ENCODE assay signal across 8 mouse cellular contexts in genomic region chr11:67051676-67052320, GRCm38 (mm10). TPM values are rescaled to one million over a fixed set of nuclear protein-coding genes. Genes with fewer than 3 reads are reported as not detected.
A peak's percentile ranks its signal among the peaks of the same experiment; 100 is the strongest.
DNase-seq lines count a peak whose midpoint lies in the region; ATAC-seq and TF ChIP-seq lines count a peak whose summit lies in the region.

No protein-coding gene starts in this region.

- no peak for TF ChIP-seq RAD21 in CH12.LX (IDR thresholded peaks at IDR 0.05; ENCODE audit: low read depth, low read length)

- H3K27ac ChIP-seq in cerebellum, adult 2 months (ENCODE audit: insufficient read depth, low read length): 0 out of 2 replicates have a peak overlapping the region, but pooled peaks have one; percentile 11
- H3K27ac ChIP-seq in CH12.LX (ENCODE audit: insufficient read depth, low read depth): 0 out of 2 replicates have a peak overlapping the region, but pooled peaks have one; percentile 6
- peak overlapping the region; percentile 78; the same call in 1 of the 2 replicates for H3K27ac ChIP-seq in forebrain, embryonic 13.5 days
- peak overlapping the region; percentile 71 for H3K27ac ChIP-seq in limb, embryonic 14.5 days (replicated peaks; ENCODE audit: low read depth, low read length)
- peak overlapping the region; percentile 80 for H3K27ac ChIP-seq in stomach, embryonic 15.5 days

- peak overlapping the region; percentile 61 for H3K9ac ChIP-seq in CH12.LX (ENCODE audit: insufficient read depth, low read depth)
- peak overlapping the region; percentile 90 for H3K9ac ChIP-seq in forebrain, embryonic 13.5 days
- peak overlapping the region; percentile 84 for H3K9ac ChIP-seq in limb, embryonic 14.5 days (ENCODE audit: low read depth, low read length, severe bottlenecking)
- H3K9ac ChIP-seq in stomach, embryonic 15.5 days: peak overlapping the region; percentile 62

- peaks cover 21 to 52% of the 10 kb centered on the region in 2 experiments for H3K36me3 ChIP-seq in CH12.LX (replicated peaks in 1 of 2; ENCODE audit: control insufficient read depth in 1 of 2, insufficient read depth in 1 of 2, low read length in 1 of 2)
- H3K36me3 ChIP-seq in forebrain, embryonic 13.5 days (ENCODE audit: poor library complexity, severe bottlenecking): peaks cover 28% of the 10 kb centered on the region
- peaks cover 14% of the 10 kb centered on the region for H3K36me3 ChIP-seq in limb, embryonic 14.5 days (ENCODE audit: control insufficient read depth, insufficient read depth, low read length)
- peaks cover 9% of the 10 kb centered on the region; the same call in 1 of the 2 replicates for H3K36me3 ChIP-seq in stomach, embryonic 15.5 days

- intact Hi-C loops in gastrocnemius, postnatal 14 days (cut with DNase I; ENCODE audit: low total_unique reads): no loop called here

- H3K27me3 ChIP-seq in cerebellum, adult 2 months (ENCODE audit: control insufficient read depth, insufficient read depth, low read length): no peaks in the 10 kb centered on the region
- H3K27me3 ChIP-seq in CH12.LX (replicated peaks): no peaks in the 10 kb centered on the region
- H3K27me3 ChIP-seq in forebrain, embryonic 13.5 days: no peaks in the 10 kb centered on the region
- no peaks in the 10 kb centered on the region for H3K27me3 ChIP-seq in limb, embryonic 14.5 days (ENCODE audit: control insufficient read depth, insufficient read depth, low read length)
- no peaks in the 10 kb centered on the region for H3K27me3 ChIP-seq in stomach, embryonic 15.5 days (replicated peaks)

- no peaks in the 10 kb centered on the region for H3K9me3 ChIP-seq in CH12.LX (replicated peaks; ENCODE audit: low read length)
- no peaks in the 10 kb centered on the region for H3K9me3 ChIP-seq in forebrain, embryonic 13.5 days (replicated peaks)
- H3K9me3 ChIP-seq in limb, embryonic 14.5 days (ENCODE audit: control insufficient read depth, low read length): no peaks in the 10 kb centered on the region
- no peaks in the 10 kb centered on the region for H3K9me3 ChIP-seq in stomach, embryonic 15.5 days

- no peaks in the 10 kb centered on the region for H3K4me1 ChIP-seq in cerebellum, adult 2 months (ENCODE audit: control insufficient read depth, insufficient read depth, low read length)
- H3K4me1 ChIP-seq in CH12.LX (ENCODE audit: control insufficient read depth in 1 of 2, insufficient read depth in 2 of 2): peaks cover 5 to 68% of the 10 kb centered on the region in 2 experiments
- H3K4me1 ChIP-seq in forebrain, embryonic 13.5 days: peaks cover 24% of the 10 kb centered on the region
- peaks cover 10% of the 10 kb centered on the region for H3K4me1 ChIP-seq in limb, embryonic 14.5 days (ENCODE audit: control insufficient read depth, insufficient read depth, low read length)
- H3K4me1 ChIP-seq in stomach, embryonic 15.5 days: peaks cover 12% of the 10 kb centered on the region

- dilution Hi-C loops in CH12.LX (cut with MboI; ENCODE audit: extremely low pct_ligation_motif_present, extremely low pct_unique_long_range_greater_than_20kb, low sequenced_read_pairs): no loop called here

- no peak for TF ChIP-seq POLR2A in cerebellum, adult 2 months (IDR thresholded peaks at IDR 0.05; ENCODE audit: borderline replicate concordance, insufficient read depth, low read length)
- no peak for TF ChIP-seq POLR2A in CH12.LX (IDR thresholded peaks at IDR 0.05; ENCODE audit: low read depth, low read length)
- no peak for TF ChIP-seq POLR2A in limb, embryonic 14.5 days (IDR thresholded peaks at IDR 0.05; ENCODE audit: borderline replicate concordance, extremely low read depth, insufficient read depth, insufficient read length)

- peak overlapping the region; percentile 99 for H3K4me2 ChIP-seq in CH12.LX (ENCODE audit: insufficient read depth, low read depth, poor library complexity, severe bottlenecking)
- H3K4me2 ChIP-seq in forebrain, embryonic 13.5 days: peak overlapping the region; percentile 84
- H3K4me2 ChIP-seq in limb, embryonic 14.5 days (replicated peaks; ENCODE audit: low read depth, low read length, severe bottlenecking): peak overlapping the region; percentile 71
- H3K4me2 ChIP-seq in stomach, embryonic 15.5 days: peak overlapping the region; percentile 64

- TF ChIP-seq CTCF in cerebellum, adult 2 months (IDR thresholded peaks at IDR 0.05; ENCODE audit: borderline replicate concordance, insufficient read depth, low read depth, low read length): no peak
- no peak for TF ChIP-seq CTCF in CH12.LX (conservative IDR thresholded peaks at IDR 0.05 in 1 of 2, IDR thresholded peaks at IDR 0.05 in 1 of 2; ENCODE audit: low read depth in 2 of 2, low read length in 2 of 2)

- no peak for TF ChIP-seq EP300 in CH12.LX (IDR thresholded peaks at IDR 0.05; ENCODE audit: low read length)

- H3K79me2 ChIP-seq in CH12.LX (replicated peaks; ENCODE audit: control insufficient read depth, extremely low read depth, insufficient read depth, poor library complexity, severe bottlenecking): peaks cover 43% of the 10 kb centered on the region

- H3K4me3 ChIP-seq in cerebellum, adult 2 months (replicated peaks; ENCODE audit: insufficient read depth, low read depth, low read length): peak overlapping the region; percentile 71
- peak overlapping the region; percentile 84 to 97 (median 91) for H3K4me3 ChIP-seq in CH12.LX (replicated peaks in 1 of 3; ENCODE audit: low read depth in 2 of 3, low read length in 2 of 3, poor library complexity in 1 of 3)
- H3K4me3 ChIP-seq in forebrain, embryonic 13.5 days: peak overlapping the region; percentile 85
- H3K4me3 ChIP-seq in limb, embryonic 14.5 days (replicated peaks; ENCODE audit: low read length): peak overlapping the region; percentile 95
- peak overlapping the region; percentile 73 for H3K4me3 ChIP-seq in stomach, embryonic 15.5 days (replicated peaks)

- in situ Hi-C loops in CH12.LX (cut with MboI; ENCODE audit: low pct_ligation_motif_present, low pct_unique_long_range_greater_than_20kb, low sequenced_read_pairs): no loop called here

- ATAC-seq in cerebellum, adult (ENCODE audit: insufficient number of reproducible peaks, low FRiP score, low TSS enrichment): no peak
- ATAC-seq in forebrain, embryonic 13.5 days: peak; percentile 72
- ATAC-seq in limb, embryonic 14.5 days (ENCODE audit: low FRiP score, low read depth): peak; percentile 28; the same call in 1 of the 2 replicates
- no peak; the same call in 1 of the 2 replicates for ATAC-seq in stomach, embryonic 15.5 days (ENCODE audit: insufficient read depth, low FRiP score, low read depth)

- no peak for DNase-seq in cerebellum, adult 2 months
- DNase-seq in CH12.LX (ENCODE audit: extremely low read depth): no peak
- DNase-seq in limb, embryonic 14.5 days (ENCODE audit: low spot score): peak; percentile 14
- DNase-seq in cerebellum, postnatal 4 days (ENCODE audit: low spot score in 2 of 2): no peak
- DNase-seq in gastrocnemius, postnatal 14 days: no peak

- WGBS in cerebellum, adult 2 months: 3% methylated on average over 16 of the region's 16 CpGs
- 8% methylated on average over 16 of the region's 16 CpGs for WGBS in forebrain, embryonic 13.5 days
- WGBS in limb, embryonic 14.5 days: 6% methylated on average over 16 of the region's 16 CpGs
- 9% methylated on average over 16 of the region's 16 CpGs for WGBS in stomach, embryonic 15.5 days

TF ChIP-seq in CH12.LX, 34 proteins besides CTCF, POLR2A, EP300 and RAD21 (continues in another document):
- TF ChIP-seq ZNF384 (IDR thresholded peaks at IDR 0.05; ENCODE audit: low read depth, low read length): no peak

RNA-seq across cellular contexts. Expression of gene Adprm, which starts 0.6 kb away (rescaled TPM):
- 28.9 and 29.0 TPM in 2 replicates for polyA plus RNA-seq in cerebellum, adult 2 months (2012; rRNA removed)
- total RNA-seq in CH12.LX (2012; rRNA removed) (31.2 and 36.4 TPM in 2 replicates), CH12.LX (2014; rRNA removed) (51.0 and 53.8 TPM in 2 replicates)
- polyA plus RNA-seq in CH12.LX (2012; ENCODE audit: insufficient read length, low read depth): 43.4 and 56.7 TPM in 2 replicates
- 34.8 and 37.2 TPM in 2 replicates for polyA plus RNA-seq in forebrain, embryonic 13.5 days (2015; fragmentation: Nextera tagmentation; extraction: Ambion mirVana)
- polyA plus RNA-seq in limb, embryonic 14.5 days (2012; rRNA removed): 34.0 and 34.3 TPM in 2 replicates
- polyA plus RNA-seq in limb, embryonic 14.5 days (2014; fragmentation: Nextera tagmentation; extraction: Ambion mirVana): 33.3 and 38.1 TPM in 2 replicates
- polyA plus RNA-seq in stomach, embryonic 15.5 days (2015; fragmentation: Nextera tagmentation; extraction: Ambion mirVana): 24.0 and 28.1 TPM in 2 replicates
- 1 to 10 TPM; 5.6 to 7.8 TPM for total RNA-seq in gastrocnemius, postnatal 14 days (2021)

RNA-seq across cellular contexts. Expression of gene Sco1, which starts 0.7 kb away (rescaled TPM):
- polyA plus RNA-seq in cerebellum, adult 2 months (2012; rRNA removed): 7.4 and 8.6 TPM in 2 replicates
- total RNA-seq in CH12.LX (2012; rRNA removed) (20.4 and 23.0 TPM in 2 replicates), CH12.LX (2014; rRNA removed) (32.7 and 35.9 TPM in 2 replicates)
- 15.4 and 18.7 TPM in 2 replicates for polyA plus RNA-seq in CH12.LX (2012; ENCODE audit: insufficient read length, low read depth)
- polyA plus RNA-seq in forebrain, embryonic 13.5 days (2015; fragmentation: Nextera tagmentation; extraction: Ambion mirVana): 14.2 and 14.4 TPM in 2 replicates
- 7.5 and 8.8 TPM in 2 replicates for polyA plus RNA-seq in limb, embryonic 14.5 days (2012; rRNA removed)
- 14.8 and 15.8 TPM in 2 replicates for polyA plus RNA-seq in limb, embryonic 14.5 days (2014; fragmentation: Nextera tagmentation; extraction: Ambion mirVana)
- polyA plus RNA-seq in stomach, embryonic 15.5 days (2015; fragmentation: Nextera tagmentation; extraction: Ambion mirVana): 17.6 and 18.7 TPM in 2 replicates
- 1 to 10 TPM; 8.5 to 8.6 TPM for total RNA-seq in gastrocnemius, postnatal 14 days (2021)

RNA-seq across cellular contexts. Expression of gene Myh3, which starts 26.3 kb away (rescaled TPM):
- polyA plus RNA-seq in cerebellum, adult 2 months (2012; rRNA removed): 0.08 and 0.11 TPM in 2 replicates
- total RNA-seq in CH12.LX (2012; rRNA removed) (0.55 and 0.64 TPM in 2 replicates), CH12.LX (2014; rRNA removed) (0.08 and 0.12 TPM in 2 replicates)
- polyA plus RNA-seq in CH12.LX (2012; ENCODE audit: insufficient read length, low read depth): 0.26 and 0.29 TPM in 2 replicates
- polyA plus RNA-seq in forebrain, embryonic 13.5 days (2015; fragmentation: Nextera tagmentation; extraction: Ambion mirVana): 0.06 and 0.17 TPM in 2 replicates
- polyA plus RNA-seq in limb, embryonic 14.5 days (2012; rRNA removed): 112 and 192 TPM in 2 replicates
- 145 and 205 TPM in 2 replicates for polyA plus RNA-seq in limb, embryonic 14.5 days (2014; fragmentation: Nextera tagmentation; extraction: Ambion mirVana)
- polyA plus RNA-seq in stomach, embryonic 15.5 days (2015; fragmentation: Nextera tagmentation; extraction: Ambion mirVana): 1.0 and 3.9 TPM in 2 replicates
- total RNA-seq in gastrocnemius, postnatal 14 days (2021): 10 to 100 TPM; 33.8 to 49.2 TPM

RNA-seq across cellular contexts. Expression of gene Tmem220, which starts 26.8 kb away (rescaled TPM):
- polyA plus RNA-seq in cerebellum, adult 2 months (2012; rRNA removed): 0.75 and 1.5 TPM in 2 replicates
- total RNA-seq in CH12.LX (2012; rRNA removed) (0.08 and 0.30 TPM in 2 replicates), CH12.LX (2014; rRNA removed) (0.34 and 0.36 TPM in 2 replicates)
- polyA plus RNA-seq in CH12.LX (2012; ENCODE audit: insufficient read length, low read depth): 1.5 and 1.6 TPM in 2 replicates
- polyA plus RNA-seq in forebrain, embryonic 13.5 days (2015; fragmentation: Nextera tagmentation; extraction: Ambion mirVana): 0.34 and 0.50 TPM in 2 replicates
- 1.6 and 1.7 TPM in 2 replicates for polyA plus RNA-seq in limb, embryonic 14.5 days (2012; rRNA removed)
- polyA plus RNA-seq in limb, embryonic 14.5 days (2014; fragmentation: Nextera tagmentation; extraction: Ambion mirVana): 0.82 and 1.2 TPM in 2 replicates
- 1.7 and 2.5 TPM in 2 replicates for polyA plus RNA-seq in stomach, embryonic 15.5 days (2015; fragmentation: Nextera tagmentation; extraction: Ambion mirVana)
- 1 to 10 TPM; 1.0 TPM for total RNA-seq in gastrocnemius, postnatal 14 days (2021)

Comparison
In these comparisons a context has a peak if more than half of its experiments do, and no peak if none do; other contexts are left out.
1. H3K27ac ChIP-seq: peak in every context shown above with its lines; median percentile 80 in stomach, embryonic 15.5 days; 78 in forebrain, embryonic 13.5 days; 71 in limb, embryonic 14.5 days; 11 in cerebellum, adult 2 months; 6 in CH12.LX.
2. ATAC-seq: peak in forebrain, embryonic 13.5 days (single experiment) and limb, embryonic 14.5 days (single experiment); none in cerebellum, adult (single experiment) and stomach, embryonic 15.5 days (single experiment).
3. RNA of gene Myh3, which starts 26.3 kb away (polyA plus RNA-seq): 112 to 205 TPM in limb, embryonic 14.5 days; 1.0 to 3.9 TPM in stomach, embryonic 15.5 days, 0.26 to 0.29 TPM in CH12.LX, 0.06 to 0.17 TPM in forebrain, embryonic 13.5 days and 0.08 to 0.11 TPM in cerebellum, adult 2 months; every median in the first group is over 10 times any median in the second.
4. Peak in every context shown above with its lines, with median percentiles within 50 percentile points of each other: H3K4me3 ChIP-seq, H3K4me2 ChIP-seq and H3K9ac ChIP-seq.